Mouse (Mus musculus) bone marrow, adult 2 months (tissue): ENCODE measurements around the gene Gm9945.

Source experiments
- CTCF ChIP-seq: fragments of 200-500 bp; IDR thresholded peaks from 2 replicates; pipeline ENCODE4 v1.5.1; 2011; ENCODE audit warnings: low read length, control low read depth; ENCODE audit not compliant: control insufficient read depth, insufficient read depth
- POLR2A ChIP-seq: fragments of 200-500 bp; IDR thresholded peaks from 2 replicates; pipeline ENCODE4 v1.6.1; 2011; ENCODE audit warnings: low read depth, mild to moderate bottlenecking, control low read depth, low read length, borderline replicate concordance; ENCODE audit not compliant: control insufficient read depth

GRCm38 (mm10) chr11:53510351-53510750 is 30.4 kb downstream of the Gm9945 start:
- TF ChIP-seq CTCF (no peak), POLR2A (no peak)
